Mouse (Mus musculus) right cerebral cortex, adult 2 months (tissue): Measurements from ENCODE around the gene Kbtbd13.
A peak's percentile ranks its signal among the peaks of the same experiment; 100 is the strongest.

Experiments used
- DNase-seq, 2 experiments: peaks; one replicate each; pipeline ENCODE4 v3.0.0; 2021 to 2022; ENCODE audit warnings: low spot score in 2 of 2

Kbtbd13 gene

DNA sequence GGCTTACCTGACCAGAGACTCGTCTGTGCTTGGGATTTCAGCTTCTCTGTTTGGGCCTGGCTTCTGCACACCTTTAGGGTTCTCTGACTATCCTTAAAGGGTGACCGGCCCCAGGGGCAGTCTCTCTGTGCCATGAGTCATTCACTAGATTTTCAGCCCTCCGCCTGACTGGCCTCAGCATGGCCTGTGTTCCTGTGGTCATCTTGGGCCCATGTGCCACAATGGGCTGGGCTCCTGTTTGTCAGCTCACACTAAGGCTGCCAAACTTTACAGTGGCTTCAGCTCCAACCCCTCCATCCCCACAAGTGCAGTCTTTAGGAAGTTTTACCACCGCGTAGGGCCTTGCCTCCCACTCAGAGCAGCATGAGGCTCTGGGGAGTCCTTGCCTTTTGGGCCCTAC lies 38.2 kb downstream of the Kbtbd13 start:
- DNase-seq: no peak

DNA sequence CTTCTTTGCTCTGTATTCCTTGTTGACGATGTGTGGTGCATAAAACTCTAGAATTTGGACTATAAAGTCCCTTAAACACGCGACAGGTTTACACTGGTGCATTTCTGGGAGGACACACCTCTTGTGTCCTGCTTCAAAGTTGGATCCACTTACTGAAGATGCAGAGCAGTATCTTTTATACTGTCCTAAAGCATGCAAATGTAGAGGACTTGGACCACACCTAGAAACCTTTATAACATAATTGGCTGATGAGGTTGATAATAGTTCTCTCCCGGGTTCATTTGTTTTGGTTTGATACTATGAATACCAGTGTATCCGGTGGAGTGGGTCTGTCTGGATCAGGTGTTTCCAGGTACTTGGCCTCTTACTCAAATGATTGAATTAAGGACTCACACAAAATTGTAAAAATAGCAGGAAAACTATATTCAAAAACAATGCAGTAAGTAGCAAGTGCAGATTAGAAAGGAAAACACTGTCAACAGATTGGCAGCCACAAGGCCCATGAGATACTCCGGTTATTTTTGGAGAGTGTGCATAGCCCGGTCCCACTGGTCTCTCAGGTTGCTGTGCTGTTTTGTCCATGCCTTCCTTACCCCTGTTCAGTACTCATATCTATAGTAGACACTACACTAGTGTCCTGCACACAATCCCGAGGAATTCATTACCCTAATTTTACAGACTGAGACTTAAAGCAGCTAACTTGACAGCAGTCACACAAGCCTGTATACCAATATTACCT lies 44.2 kb downstream of the Kbtbd13 start:
- DNase-seq: no peak

DNA sequence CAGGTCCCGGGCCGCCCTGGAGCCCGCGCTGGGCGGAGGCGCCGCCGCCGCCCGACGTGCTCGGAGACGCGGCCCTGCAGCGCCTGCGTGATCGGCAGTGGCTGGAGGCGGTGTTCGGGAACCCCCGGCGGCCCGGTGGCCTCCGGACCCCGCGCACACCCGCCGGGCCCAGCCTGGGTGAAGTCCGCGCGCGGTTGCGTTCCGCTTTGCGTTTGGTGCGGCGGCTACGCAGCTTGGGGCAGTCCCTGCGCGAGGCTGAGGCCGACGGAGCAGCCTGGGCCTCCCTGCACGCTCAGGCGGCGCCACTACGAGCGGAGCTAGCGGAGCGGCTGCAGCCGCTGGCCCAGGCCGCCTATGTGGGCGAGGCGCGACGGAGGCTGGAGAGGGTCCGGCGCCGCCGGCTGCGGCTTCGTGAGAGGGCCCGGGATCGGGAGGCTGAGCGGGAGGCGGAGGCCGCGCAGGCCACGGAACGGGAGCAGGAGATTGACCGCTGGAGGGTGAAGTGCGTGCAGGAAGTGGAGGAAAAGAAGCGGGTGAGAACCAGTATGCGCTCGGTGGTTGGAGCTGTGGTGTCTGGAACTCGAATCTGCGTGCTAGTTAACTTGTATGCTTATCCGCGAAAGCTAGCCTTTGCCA lies 44.9 kb downstream of the Kbtbd13 start:
- peak; percentile 31 to 52 for DNase-seq

DNA sequence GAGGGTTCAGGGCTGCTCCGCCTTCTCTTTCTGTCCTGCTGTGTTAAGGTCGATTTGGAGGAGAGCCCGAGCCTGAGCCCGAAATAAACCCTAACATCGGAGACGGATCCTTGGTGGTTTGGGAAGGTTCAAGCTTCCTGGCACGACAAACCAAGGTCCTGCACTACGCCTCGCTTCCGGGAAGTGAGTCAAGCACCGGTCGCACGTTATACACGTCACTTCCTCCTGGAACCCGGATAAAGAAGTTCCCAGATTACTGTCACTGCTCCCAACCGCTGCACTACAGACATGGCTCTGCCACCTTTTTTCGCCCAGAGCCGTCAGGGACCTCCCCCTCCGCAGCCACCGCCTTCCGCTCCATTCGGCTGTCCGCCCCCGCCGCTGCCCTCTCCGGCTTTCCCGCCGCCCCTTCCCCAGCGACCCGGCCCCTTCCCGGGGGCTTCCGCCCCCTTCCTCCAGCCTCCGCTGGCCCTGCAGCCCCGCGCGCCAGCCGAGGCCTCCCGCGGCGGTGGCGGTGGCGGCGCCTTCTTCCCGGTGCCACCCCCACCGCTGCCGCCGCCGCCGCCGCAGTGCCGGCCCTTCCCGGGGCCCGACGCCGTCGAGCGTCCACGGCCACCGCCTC lies 45.5 kb downstream of the Kbtbd13 start, which contains the start of gene Pdcd7:
Gene Pdcd7 (plus strand): TSS at position 251 of the 622 bp plus-strand sequence.
- peak; percentile 98 to 99 for DNase-seq

DNA sequence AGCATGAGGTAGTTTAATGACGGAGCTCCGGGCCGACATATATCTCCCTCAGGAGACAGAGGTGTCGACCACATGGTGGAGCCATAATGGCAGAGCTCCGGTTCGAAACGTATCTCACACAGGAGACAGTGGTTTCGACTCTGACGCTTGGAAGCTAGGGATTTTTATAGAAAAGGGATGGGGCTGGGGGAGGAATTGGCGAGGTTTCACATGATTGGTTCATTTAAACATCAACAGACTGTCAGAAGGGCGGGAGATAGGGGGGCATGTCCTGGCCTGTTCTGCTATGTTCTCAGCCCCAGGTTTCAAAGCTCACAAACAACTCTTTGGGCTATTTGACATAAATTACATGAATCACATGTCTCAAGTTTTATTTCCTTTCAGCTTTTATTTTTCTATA lies 46.0 kb downstream of the Kbtbd13 start:
- DNase-seq: peak in 1 of 2 experiments; percentile 33

DNA sequence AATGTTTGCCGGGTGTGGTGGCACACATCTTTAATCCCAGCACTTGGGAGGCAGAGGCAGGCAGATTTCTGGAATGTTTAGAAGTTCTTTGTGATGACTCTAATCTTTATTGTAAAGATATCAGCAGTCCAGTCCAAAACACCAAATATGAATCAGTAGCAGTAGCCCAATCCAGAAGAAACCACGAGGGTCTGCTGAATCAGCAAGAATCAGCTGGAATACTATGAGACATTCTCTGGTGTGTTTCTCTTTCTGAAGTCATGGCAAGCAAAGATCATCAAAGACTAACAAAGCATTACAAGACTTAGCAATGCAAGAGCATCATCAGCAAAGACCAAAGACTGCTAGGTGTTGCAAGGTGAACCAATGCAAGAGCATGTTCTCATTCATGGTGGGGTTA lies 51.0 kb downstream of the Kbtbd13 start:
- no peak for DNase-seq

DNA sequence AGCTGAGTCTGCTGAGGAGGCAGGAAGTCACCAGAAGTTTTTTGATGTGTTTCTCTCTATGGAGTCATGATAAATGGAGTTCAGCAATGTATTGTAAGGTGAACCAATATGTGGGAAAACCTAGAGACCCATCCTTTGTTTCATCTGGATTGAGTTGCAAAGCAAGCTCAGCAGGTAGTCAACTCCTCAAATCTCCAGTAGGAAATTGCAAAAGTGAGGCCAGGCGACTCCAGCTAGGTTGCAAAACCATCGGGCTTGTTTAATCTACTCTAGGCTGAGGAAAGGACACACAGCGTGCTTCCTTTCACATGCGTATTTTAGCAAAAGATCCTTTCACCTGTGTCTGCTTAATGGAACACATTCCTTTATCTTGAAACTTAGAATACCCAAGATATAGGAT lies 52.3 kb downstream of the Kbtbd13 start:
- no peak for DNase-seq
